Mouse (Mus musculus) thymus, postnatal 4 days (tissue): ENCODE data around the gene Prss33.

ENCODE experiments used
- DNase-seq: peaks from one replicate; pipeline ENCODE4 v3.0.0; 2021

The Prss33 gene

GRCm38 (mm10) chr17:23783352-23783751 lies 52.5 kb downstream of the Prss33 start:
- DNase-seq = no peak
